Comparison of ENCODE assay signal across 26 mouse cellular contexts in genomic region chr2:125394428-125395101, GRCm38 (mm10).
"Had no signal": no experiment of that assay in that cellular context is flagged by ENCODE, and none has a peak within 500 bp of the region (broad histone marks: within the 10 kb centered on the region; RNA-seq: fewer than 3 reads in every experiment).

No protein-coding gene starts in this region.

- H3K9ac ChIP-seq: heart, embryonic 13.5 days; heart, embryonic 15.5 days; hindbrain, embryonic 12.5 days; hindbrain, embryonic 14.5 days; intestine, embryonic 15.5 days; limb, embryonic 13.5 days; limb, embryonic 15.5 days; liver, embryonic 12.5 days had no signal

- ATAC-seq: hindbrain, embryonic 16.5 days; inflammation-experienced regulatory T-cells, adult 6 months; intestine, embryonic 15.5 days; intestine, postnatal 0 days; liver, embryonic 12.5 days had no signal

- H3K4me2 ChIP-seq: heart, embryonic 11.5 days; heart, embryonic 13.5 days; heart, embryonic 15.5 days; hindbrain, embryonic 12.5 days; hindbrain, embryonic 14.5 days; intestine, embryonic 15.5 days; limb, embryonic 13.5 days; limb, embryonic 15.5 days; liver, embryonic 12.5 days had no signal

- H3K27ac ChIP-seq: gastrocnemius, adult 2 months; heart, adult 2 months; heart, embryonic 13.5 days; heart, embryonic 15.5 days; hindbrain, embryonic 10.5 days; hindbrain, embryonic 12.5 days; hindbrain, embryonic 14.5 days; intestine, embryonic 15.5 days; limb, embryonic 13.5 days; limb, embryonic 15.5 days; liver, embryonic 12.5 days had no signal

- H3K4me3 ChIP-seq: gastrocnemius, adult 2 months; heart, adult 2 months; heart, embryonic 13.5 days; heart, embryonic 15.5 days; hindbrain, embryonic 10.5 days; hindbrain, embryonic 12.5 days; intestine, embryonic 15.5 days; limb, embryonic 13.5 days; limb, embryonic 15.5 days; liver, embryonic 12.5 days had no signal

- H3K36me3 ChIP-seq: hindbrain, embryonic 12.5 days; intestine, embryonic 15.5 days; liver, embryonic 12.5 days had no signal

- H3K4me1 ChIP-seq: heart, embryonic 13.5 days; heart, embryonic 15.5 days; hindbrain, embryonic 12.5 days; intestine, embryonic 15.5 days; limb, embryonic 13.5 days; limb, embryonic 15.5 days; liver, embryonic 12.5 days had no signal

- H3K9me3 ChIP-seq: heart, embryonic 13.5 days; heart, embryonic 15.5 days; hindbrain, embryonic 10.5 days; hindbrain, embryonic 12.5 days; intestine, embryonic 15.5 days; limb, embryonic 13.5 days; limb, embryonic 15.5 days; liver, embryonic 12.5 days had no signal

- DNase-seq: gastrocnemius, adult 2 months; gastrocnemius, postnatal 10 days; gastrocnemius, postnatal 25 days; heart, adult 2 months; heart, postnatal 14 days; heart, postnatal 4 days; kidney, adult 18-20 months; kidney, adult 8-10 months; kidney, postnatal 14 days; kidney, postnatal 36 days; layer of hippocampus, adult 9-11 months; layer of hippocampus, postnatal 36 days; left cerebral cortex, postnatal 4 days had no signal

- H3K27me3 ChIP-seq: heart, embryonic 13.5 days; heart, embryonic 15.5 days; hindbrain, embryonic 12.5 days; intestine, embryonic 15.5 days; limb, embryonic 13.5 days; limb, embryonic 15.5 days; liver, embryonic 12.5 days had no signal
